ENCODE assay signal across 10 mouse cellular contexts in genomic region chr8:70687576-70687975, GRCm38 (mm10). TPM values are rescaled to one million over a fixed set of nuclear protein-coding genes. Genes with fewer than 3 reads are reported as not detected.
DNase-seq lines count a peak whose midpoint lies in the region; ATAC-seq lines count a peak whose summit lies in the region.
"Had no signal": no experiment of that assay in that cellular context is flagged by ENCODE, and none has a peak within 500 bp of the region (broad histone marks: within the 10 kb centered on the region; RNA-seq: fewer than 3 reads in every experiment).

No protein-coding gene starts in this region.

- peaks cover 40% of the 10 kb centered on the region for H3K4me1 ChIP-seq in limb, embryonic 10.5 days
- peaks cover 17% of the 10 kb centered on the region for H3K4me1 ChIP-seq in forebrain, embryonic 16.5 days (replicated peaks; ENCODE audit: control insufficient read depth, insufficient read depth, low read length)

- H3K4me2 ChIP-seq in forebrain, embryonic 16.5 days (ENCODE audit: low read length), result no peak overlapping the region
- H3K4me2 ChIP-seq: embryonic facial prominence, embryonic 15.5 days had no signal

- H3K9me3 ChIP-seq in limb, embryonic 10.5 days (replicated peaks), result no peaks in the 10 kb centered on the region
- no peaks in the 10 kb centered on the region for H3K9me3 ChIP-seq in forebrain, embryonic 16.5 days (ENCODE audit: control insufficient read depth, low read length)
- H3K9me3 ChIP-seq: embryonic facial prominence, embryonic 15.5 days had no signal

- ATAC-seq in forebrain, embryonic 16.5 days, result no peak

- H3K27ac ChIP-seq in limb, embryonic 10.5 days, result 0 out of 2 replicates have a peak overlapping the region, but pooled peaks have one; percentile 44
- no peak overlapping the region for H3K27ac ChIP-seq in forebrain, embryonic 16.5 days (ENCODE audit: low read length)
- H3K27ac ChIP-seq: embryonic facial prominence, embryonic 15.5 days had no signal

- peaks cover 17% of the 10 kb centered on the region; the same call in 1 of the 2 replicates for H3K36me3 ChIP-seq in limb, embryonic 10.5 days
- H3K36me3 ChIP-seq in forebrain, embryonic 16.5 days (ENCODE audit: control insufficient read depth, insufficient read depth), result no peaks in the 10 kb centered on the region
- H3K36me3 ChIP-seq: embryonic facial prominence, embryonic 15.5 days had no signal

- H3K4me3 ChIP-seq in limb, embryonic 10.5 days, result no peak overlapping the region
- H3K4me3 ChIP-seq in forebrain, embryonic 16.5 days (replicated peaks; ENCODE audit: low read length), result no peak overlapping the region
- H3K4me3 ChIP-seq: embryonic facial prominence, embryonic 15.5 days had no signal

- no peaks in the 10 kb centered on the region for H3K27me3 ChIP-seq in limb, embryonic 10.5 days (ENCODE audit: low read depth, poor library complexity, severe bottlenecking)
- no peaks in the 10 kb centered on the region for H3K27me3 ChIP-seq in forebrain, embryonic 16.5 days (replicated peaks; ENCODE audit: control insufficient read depth, insufficient read depth, low read length)
- H3K27me3 ChIP-seq: embryonic facial prominence, embryonic 15.5 days had no signal

- no peak overlapping the region for H3K9ac ChIP-seq in forebrain, embryonic 16.5 days (replicated peaks; ENCODE audit: low read depth, low read length)
- H3K9ac ChIP-seq: embryonic facial prominence, embryonic 15.5 days had no signal

- WGBS in limb, embryonic 10.5 days, result 93% methylated on average over 8 of the region's 8 CpGs
- 80% methylated on average over 8 of the region's 8 CpGs for WGBS in forebrain, embryonic 16.5 days

- DNase-seq in cerebellum, postnatal 25 days, result peak; percentile 41 to 57
- DNase-seq in cerebellum, adult 18-20 months, result no peak
- DNase-seq in MN1 (ENCODE audit: low spot score), result peak; percentile 86
- peak; percentile 77 to 84 for DNase-seq in heart, adult 9 months (ENCODE audit: low spot score in 2 of 2)
- DNase-seq in limb, embryonic 10.5 days (ENCODE audit: low spot score), result no peak
- no peak for DNase-seq in right cerebral cortex, postnatal 36 days (ENCODE audit: low spot score in 2 of 2)
- no peak for DNase-seq in spleen, adult 12 weeks (ENCODE audit: low spot score)
- DNase-seq: right cerebral cortex, postnatal 25 days had no signal

RNA-seq across cellular contexts. Expression of gene Jund, which starts 11.2 kb away (rescaled TPM):
- 69.0 and 80.6 TPM in 2 replicates for polyA plus RNA-seq in limb, embryonic 10.5 days (2016; fragmentation: Nextera tagmentation; extraction: Ambion mirVana)
- 54.6 and 57.7 TPM in 2 replicates for polyA plus RNA-seq in forebrain, embryonic 16.5 days (2015; fragmentation: Nextera tagmentation; extraction: Ambion mirVana)

RNA-seq across cellular contexts. Expression of gene Lsm4, which starts 14.5 kb away (rescaled TPM):
- 405 and 438 TPM in 2 replicates for polyA plus RNA-seq in limb, embryonic 10.5 days (2016; fragmentation: Nextera tagmentation; extraction: Ambion mirVana)
- polyA plus RNA-seq in forebrain, embryonic 16.5 days (2015; fragmentation: Nextera tagmentation; extraction: Ambion mirVana), result 166 and 168 TPM in 2 replicates

RNA-seq across cellular contexts. Expression of gene Iqcn, which starts 15.7 kb away (rescaled TPM):
- not detected in 2 replicates for polyA plus RNA-seq in limb, embryonic 10.5 days (2016; fragmentation: Nextera tagmentation; extraction: Ambion mirVana)
- polyA plus RNA-seq in forebrain, embryonic 16.5 days (2015; fragmentation: Nextera tagmentation; extraction: Ambion mirVana), result 0.11 and 0.14 TPM in 2 replicates

RNA-seq across cellular contexts. Expression of gene Pgpep1, which starts 27.4 kb away (rescaled TPM):
- 44.7 and 45.0 TPM in 2 replicates for polyA plus RNA-seq in limb, embryonic 10.5 days (2016; fragmentation: Nextera tagmentation; extraction: Ambion mirVana)
- polyA plus RNA-seq in forebrain, embryonic 16.5 days (2015; fragmentation: Nextera tagmentation; extraction: Ambion mirVana), result 60.3 and 65.7 TPM in 2 replicates

RNA-seq across cellular contexts. Expression of gene Gm3336, which starts 30.8 kb away (rescaled TPM):
- polyA plus RNA-seq in limb, embryonic 10.5 days (2016; fragmentation: Nextera tagmentation; extraction: Ambion mirVana), result not detected in 2 replicates
- not detected in 2 replicates for polyA plus RNA-seq in forebrain, embryonic 16.5 days (2015; fragmentation: Nextera tagmentation; extraction: Ambion mirVana)
- polyA plus RNA-seq: embryonic facial prominence, embryonic 15.5 days had no signal

Comparison
In these comparisons a context has a peak if more than half of its experiments do, and no peak if none do; other contexts are left out.
1. DNase-seq: peak in cerebellum, postnatal 25 days (2 of 2), MN1 (single experiment) and heart, adult 9 months (2 of 2); none in cerebellum, adult 18-20 months (0 of 2), limb, embryonic 10.5 days (single experiment), right cerebral cortex, postnatal 36 days (0 of 2) and spleen, adult 12 weeks (single experiment).